Mouse (Mus musculus): ENCODE data around the gene Lbh. TPM values are rescaled to one million over a fixed set of nuclear protein-coding genes. Genes with fewer than 3 reads are reported as not detected.

Gene Lbh
- polyA plus RNA-seq, 1 experiment, result 4.9 TPM

GRCm38 (mm10) chr17:72970631-72971161, 52.6 kb downstream of the Lbh start:
- no peak overlapping the region for H3K4me3 ChIP-seq (ENCODE audit: low read depth, low read length)
- no peaks in the 10 kb centered on the region for H3K36me3 ChIP-seq (ENCODE audit: control insufficient read depth, insufficient read depth, low read length, poor library complexity, severe bottlenecking)
- H3K27ac ChIP-seq (ENCODE audit: insufficient read depth, low read length), result no peak overlapping the region
- H3K27me3 ChIP-seq (ENCODE audit: control insufficient read depth, insufficient read depth, low read length, poor library complexity, severe bottlenecking), result no peaks in the 10 kb centered on the region; the same call in 1 of the 2 replicates
- no peaks in the 10 kb centered on the region for H3K9me3 ChIP-seq (replicated peaks; ENCODE audit: control insufficient read depth, insufficient read depth, low read length, poor library complexity, severe bottlenecking)
- TF ChIP-seq POLR2A (IDR thresholded peaks at IDR 0.05; ENCODE audit: insufficient read depth, low read length) (no peak), CTCF (IDR thresholded peaks at IDR 0.05; ENCODE audit: low read depth, low read length) (no peak), EP300 (IDR thresholded peaks at IDR 0.05; ENCODE audit: insufficient read depth, low read depth, low read length) (no peak)
- H3K4me1 ChIP-seq (ENCODE audit: control insufficient read depth, insufficient read depth, low read length), result no peaks in the 10 kb centered on the region
- no peak overlapping the region for H3K9ac ChIP-seq (ENCODE audit: low read depth, poor library complexity, severe bottlenecking)

- H3K4me1 ChIP-seq (ENCODE audit: control insufficient read depth, insufficient read depth, low read length), result no peaks in the 10 kb centered on the region
- H3K27ac ChIP-seq (ENCODE audit: insufficient read depth, low read length), result no peak overlapping the region
- H3K27me3 ChIP-seq (ENCODE audit: control insufficient read depth, insufficient read depth, low read length, poor library complexity, severe bottlenecking), result no peaks in the 10 kb centered on the region; the same call in 1 of the 2 replicates
- no peaks in the 10 kb centered on the region for H3K9me3 ChIP-seq (replicated peaks; ENCODE audit: control insufficient read depth, insufficient read depth, low read length, poor library complexity, severe bottlenecking)
- TF ChIP-seq EP300 (IDR thresholded peaks at IDR 0.05; ENCODE audit: insufficient read depth, low read depth, low read length) (no peak), CTCF (IDR thresholded peaks at IDR 0.05; ENCODE audit: low read depth, low read length) (no peak), POLR2A (IDR thresholded peaks at IDR 0.05; ENCODE audit: insufficient read depth, low read length) (no peak)
- H3K9ac ChIP-seq (ENCODE audit: low read depth, poor library complexity, severe bottlenecking), result no peak overlapping the region
- H3K4me3 ChIP-seq (ENCODE audit: low read depth, low read length), result no peak overlapping the region
- no peaks in the 10 kb centered on the region for H3K36me3 ChIP-seq (ENCODE audit: control insufficient read depth, insufficient read depth, low read length, poor library complexity, severe bottlenecking)
Measured at GRCm38 (mm10) chr17:72973041-72973440, 54.9 kb downstream of the Lbh start.

- no peaks in the 10 kb centered on the region for H3K9me3 ChIP-seq (replicated peaks; ENCODE audit: control insufficient read depth, insufficient read depth, low read length, poor library complexity, severe bottlenecking)
- TF ChIP-seq EP300 (IDR thresholded peaks at IDR 0.05; ENCODE audit: insufficient read depth, low read depth, low read length), result no peak
- TF ChIP-seq POLR2A (IDR thresholded peaks at IDR 0.05; ENCODE audit: insufficient read depth, low read length), result no peak
- no peak for TF ChIP-seq CTCF (IDR thresholded peaks at IDR 0.05; ENCODE audit: low read depth, low read length)
- H3K27ac ChIP-seq (ENCODE audit: insufficient read depth, low read length), result no peak overlapping the region
- no peaks in the 10 kb centered on the region for H3K36me3 ChIP-seq (ENCODE audit: control insufficient read depth, insufficient read depth, low read length, poor library complexity, severe bottlenecking)
- H3K27me3 ChIP-seq (ENCODE audit: control insufficient read depth, insufficient read depth, low read length, poor library complexity, severe bottlenecking), result no peaks in the 10 kb centered on the region
- no peak overlapping the region for H3K4me3 ChIP-seq (ENCODE audit: low read depth, low read length)
- no peaks in the 10 kb centered on the region for H3K4me1 ChIP-seq (ENCODE audit: control insufficient read depth, insufficient read depth, low read length)
- no peak overlapping the region for H3K9ac ChIP-seq (ENCODE audit: low read depth, poor library complexity, severe bottlenecking)
Measured at GRCm38 (mm10) chr17:72976258-72977231, 58.4 kb downstream of the Lbh start.

- H3K27ac ChIP-seq (ENCODE audit: insufficient read depth, low read length), result no peak overlapping the region
- no peak overlapping the region for H3K9ac ChIP-seq (ENCODE audit: low read depth, poor library complexity, severe bottlenecking)
- H3K27me3 ChIP-seq (ENCODE audit: control insufficient read depth, insufficient read depth, low read length, poor library complexity, severe bottlenecking), result no peaks in the 10 kb centered on the region
- no peaks in the 10 kb centered on the region for H3K36me3 ChIP-seq (ENCODE audit: control insufficient read depth, insufficient read depth, low read length, poor library complexity, severe bottlenecking)
- no peak overlapping the region for H3K4me3 ChIP-seq (ENCODE audit: low read depth, low read length)
- TF ChIP-seq POLR2A (IDR thresholded peaks at IDR 0.05; ENCODE audit: insufficient read depth, low read length), result no peak
- no peak for TF ChIP-seq CTCF (IDR thresholded peaks at IDR 0.05; ENCODE audit: low read depth, low read length)
- TF ChIP-seq EP300 (IDR thresholded peaks at IDR 0.05; ENCODE audit: insufficient read depth, low read depth, low read length), result no peak
- no peaks in the 10 kb centered on the region for H3K4me1 ChIP-seq (ENCODE audit: control insufficient read depth, insufficient read depth, low read length)
- H3K9me3 ChIP-seq (replicated peaks; ENCODE audit: control insufficient read depth, insufficient read depth, low read length, poor library complexity, severe bottlenecking), result no peaks in the 10 kb centered on the region
Measured at GRCm38 (mm10) chr17:72977616-72978015, 59.5 kb downstream of the Lbh start.

GRCm38 (mm10) chr17:72982156-72982555, 64.1 kb downstream of the Lbh start:
- Histone ChIP-seq H3K4me1 (ENCODE audit: control insufficient read depth, insufficient read depth, low read length) (no peaks in the 10 kb centered on the region), H3K27me3 (ENCODE audit: control insufficient read depth, insufficient read depth, low read length, poor library complexity, severe bottlenecking) (no peaks in the 10 kb centered on the region), H3K9me3 (replicated peaks; ENCODE audit: control insufficient read depth, insufficient read depth, low read length, poor library complexity, severe bottlenecking) (no peaks in the 10 kb centered on the region), H3K4me3 (ENCODE audit: low read depth, low read length) (no peak overlapping the region), H3K36me3 (ENCODE audit: control insufficient read depth, insufficient read depth, low read length, poor library complexity, severe bottlenecking) (no peaks in the 10 kb centered on the region), H3K27ac (ENCODE audit: insufficient read depth, low read length) (no peak overlapping the region), H3K9ac (ENCODE audit: low read depth, poor library complexity, severe bottlenecking) (no peak overlapping the region)
- no peak for TF ChIP-seq CTCF (IDR thresholded peaks at IDR 0.05; ENCODE audit: low read depth, low read length)
- no peak for TF ChIP-seq EP300 (IDR thresholded peaks at IDR 0.05; ENCODE audit: insufficient read depth, low read depth, low read length)
- no peak for TF ChIP-seq POLR2A (IDR thresholded peaks at IDR 0.05; ENCODE audit: insufficient read depth, low read length)

- Histone ChIP-seq H3K9me3 (replicated peaks; ENCODE audit: control insufficient read depth, insufficient read depth, low read length, poor library complexity, severe bottlenecking) (no peaks in the 10 kb centered on the region), H3K9ac (ENCODE audit: low read depth, poor library complexity, severe bottlenecking) (no peak overlapping the region), H3K4me3 (ENCODE audit: low read depth, low read length) (no peak overlapping the region), H3K27me3 (ENCODE audit: control insufficient read depth, insufficient read depth, low read length, poor library complexity, severe bottlenecking) (no peaks in the 10 kb centered on the region), H3K4me1 (ENCODE audit: control insufficient read depth, insufficient read depth, low read length) (no peaks in the 10 kb centered on the region), H3K27ac (ENCODE audit: insufficient read depth, low read length) (no peak overlapping the region), H3K36me3 (ENCODE audit: control insufficient read depth, insufficient read depth, low read length, poor library complexity, severe bottlenecking) (no peaks in the 10 kb centered on the region)
- no peak for TF ChIP-seq CTCF (IDR thresholded peaks at IDR 0.05; ENCODE audit: low read depth, low read length)
- TF ChIP-seq POLR2A (IDR thresholded peaks at IDR 0.05; ENCODE audit: insufficient read depth, low read length), result no peak
- TF ChIP-seq EP300 (IDR thresholded peaks at IDR 0.05; ENCODE audit: insufficient read depth, low read depth, low read length), result no peak
Measured at GRCm38 (mm10) chr17:72983471-72983870, 65.4 kb downstream of the Lbh start.

Data from ES-Bruce4 (cell line).